Mouse (Mus musculus) gastrocnemius, postnatal 14 days (tissue): ENCODE measurements around the gene Nup43. TPM values are rescaled to one million over a fixed set of nuclear protein-coding genes. Genes with fewer than 3 reads are reported as not detected.

Source experiments
- DNase-seq: peaks from one replicate; pipeline ENCODE4 v3.0.0; 2021; ENCODE audit warnings: mixed read lengths
- intact Hi-C: fragments of 180-260 bp; cut with DNase I; formaldehyde crosslinking; loops from one replicate; pipeline ENCODE4 v1.15.1; 2025; ENCODE audit warnings: low total_unique reads
- total RNA-seq, 2 experiments: library from RNA; stranded (reverse); gene quantifications; 2 replicates each; pipeline ENCODE4 v1.2.3; 2021

Gene Nup43
- total RNA-seq, 2 experiments from 2014 or later = 4.7 to 5.8 TPM

DNA sequence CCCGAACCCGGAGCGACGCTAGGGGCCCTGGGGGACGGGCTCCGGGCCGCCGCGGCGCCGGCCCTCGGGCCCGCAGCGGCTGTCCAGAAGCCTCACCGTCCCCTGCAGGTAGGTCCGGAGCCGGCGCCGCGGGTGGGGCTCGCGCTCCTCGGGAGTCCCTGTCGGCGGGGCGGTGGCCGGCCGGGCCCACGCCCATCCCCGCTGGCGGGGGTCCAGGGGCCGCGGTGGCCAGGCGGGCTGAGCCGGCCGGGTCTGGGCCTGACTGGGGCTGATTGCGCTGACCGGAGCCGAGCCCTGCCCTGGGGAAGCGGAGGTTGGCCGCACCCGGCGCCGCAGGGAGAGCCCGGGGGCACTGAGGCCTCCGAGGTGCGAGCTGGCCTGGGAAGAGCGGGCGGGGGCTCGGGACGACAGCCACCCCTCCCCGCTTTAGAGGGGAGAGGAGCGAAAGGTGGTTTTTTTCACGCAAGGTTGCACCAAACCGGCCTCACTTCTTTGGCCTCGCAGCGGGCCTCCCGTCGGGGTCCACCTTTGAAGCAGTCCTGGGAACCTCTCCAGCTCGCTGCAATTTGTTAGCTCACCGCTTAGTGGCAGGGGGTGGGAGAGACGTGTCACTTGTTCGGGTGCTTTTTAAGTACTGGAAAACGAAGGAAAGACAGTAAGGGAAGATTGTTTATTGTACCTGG is 14.2 kb downstream of the Nup43 start:
- intact Hi-C loops = no loop called here
- DNase-seq = peak; percentile 86

DNA sequence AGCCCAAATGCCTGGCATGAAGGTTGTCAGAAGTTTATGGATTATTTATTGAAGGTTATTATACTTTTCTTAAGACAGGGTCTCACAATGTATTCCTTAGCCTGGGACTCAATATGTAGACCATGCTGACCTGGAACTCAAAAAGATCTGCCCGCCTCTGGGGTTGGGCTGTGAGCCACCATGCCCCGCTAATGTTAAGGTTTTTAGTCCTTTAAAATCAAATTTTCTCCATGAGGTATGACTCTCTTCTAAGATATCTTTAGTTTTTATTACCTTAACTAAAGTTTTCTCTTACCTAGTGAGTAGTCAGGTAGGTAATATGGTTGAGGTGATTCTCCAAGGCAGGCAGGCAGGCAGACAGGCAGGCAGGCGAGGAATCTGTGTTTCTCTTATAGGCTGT is 14.9 kb downstream of the Nup43 start:
- intact Hi-C loops = no loop called here
- no peak for DNase-seq

DNA sequence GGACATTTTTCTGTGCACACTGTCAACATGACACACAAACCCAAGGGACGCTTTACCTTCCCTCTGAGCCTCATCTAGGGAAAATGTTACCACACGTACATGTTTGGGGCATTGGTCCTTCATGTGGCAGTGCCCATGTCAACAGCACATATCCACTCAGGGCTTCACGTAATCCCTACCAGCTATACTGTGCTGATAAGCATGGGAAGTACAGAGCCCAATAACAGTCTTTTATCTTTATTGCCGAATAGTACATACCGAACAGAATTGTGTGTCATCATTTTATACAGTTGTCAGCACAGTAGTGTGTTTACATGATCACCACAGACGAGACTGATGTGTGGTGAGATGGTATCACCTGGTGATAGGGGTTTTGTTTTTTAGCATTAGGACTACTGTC is 19.6 kb downstream of the Nup43 start:
- DNase-seq = no peak
- intact Hi-C loops = no loop called here

DNA sequence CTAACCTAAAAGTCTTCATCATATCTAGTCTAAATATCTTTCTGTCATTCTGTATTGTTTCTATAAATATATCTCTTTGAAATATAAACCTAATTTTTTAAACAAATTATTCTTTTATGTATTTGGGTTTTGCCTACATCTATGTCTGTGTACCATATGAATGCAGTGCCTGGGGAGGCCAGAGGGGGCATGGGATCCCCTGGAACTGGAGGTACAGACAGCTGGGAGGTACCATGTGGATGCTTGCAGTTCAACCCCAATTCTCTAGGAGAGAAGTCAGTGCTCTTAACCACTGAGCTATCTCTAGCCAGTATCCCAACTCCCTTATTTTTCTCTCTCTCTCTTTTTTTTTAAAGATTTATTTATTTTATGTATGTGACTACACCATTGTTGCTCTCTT is 28.0 kb downstream of the Nup43 start:
- DNase-seq = no peak
- intact Hi-C loops = no loop called here

DNA sequence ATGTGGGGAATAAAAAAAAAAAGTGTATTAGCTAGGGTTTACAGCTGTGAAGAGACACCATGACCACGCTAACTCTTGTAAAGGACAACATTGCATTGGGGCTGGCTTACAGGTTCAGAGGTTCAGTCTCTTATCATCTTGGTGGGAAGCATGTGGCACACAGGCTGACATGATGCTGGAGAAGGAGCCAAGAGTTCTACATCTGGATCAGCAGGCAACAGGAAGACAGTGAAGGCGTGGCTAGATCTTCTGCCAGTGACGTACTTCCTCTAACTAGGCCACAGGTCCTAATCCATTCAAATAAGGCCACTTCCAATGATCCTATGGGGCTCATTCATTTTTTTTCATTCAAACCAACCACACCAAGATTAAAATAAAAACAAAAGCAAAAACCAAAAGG is 32.8 kb downstream of the Nup43 start:
- intact Hi-C loops = no loop called here
- DNase-seq = no peak

DNA sequence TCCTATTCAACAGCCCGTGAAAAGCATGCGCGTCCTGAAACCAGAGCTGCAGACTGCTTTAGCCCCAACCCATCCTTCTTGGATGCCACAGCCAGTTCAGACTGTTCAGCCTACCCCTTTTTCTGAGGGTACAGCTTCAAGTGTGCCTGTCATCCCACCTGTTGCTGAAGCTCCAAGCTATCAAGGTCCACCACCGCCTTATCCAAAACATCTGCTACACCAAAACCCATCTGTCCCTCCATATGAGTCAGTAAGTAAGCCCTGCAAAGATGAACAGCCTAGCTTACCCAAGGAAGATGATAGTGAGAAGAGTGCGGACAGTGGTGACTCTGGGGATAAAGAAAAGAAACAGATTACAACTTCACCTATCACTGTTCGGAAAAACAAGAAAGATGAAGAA is 35.3 kb downstream of the Nup43 start:
- DNase-seq = no peak
- intact Hi-C loops = no loop called here

DNA sequence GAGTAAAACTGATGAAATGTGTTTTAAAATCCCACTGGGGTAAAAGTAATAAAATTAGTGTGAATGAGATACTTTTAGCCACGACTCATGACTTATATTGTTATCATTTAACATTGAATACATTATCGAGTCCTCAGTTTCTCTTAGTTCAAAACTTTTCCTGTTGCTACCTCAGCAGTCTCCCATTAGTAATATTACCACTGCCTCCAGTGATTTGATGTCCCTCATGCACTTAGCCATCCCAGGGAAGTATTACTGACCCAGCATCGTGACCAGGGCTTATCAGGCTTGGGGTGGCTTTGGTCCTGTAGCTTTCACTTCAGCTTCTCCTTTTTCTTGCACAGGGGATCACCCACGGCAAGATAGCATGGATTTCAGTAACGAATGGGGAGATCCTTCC is 42.8 kb downstream of the Nup43 start:
- intact Hi-C loops = no loop called here
- no peak for DNase-seq

DNA sequence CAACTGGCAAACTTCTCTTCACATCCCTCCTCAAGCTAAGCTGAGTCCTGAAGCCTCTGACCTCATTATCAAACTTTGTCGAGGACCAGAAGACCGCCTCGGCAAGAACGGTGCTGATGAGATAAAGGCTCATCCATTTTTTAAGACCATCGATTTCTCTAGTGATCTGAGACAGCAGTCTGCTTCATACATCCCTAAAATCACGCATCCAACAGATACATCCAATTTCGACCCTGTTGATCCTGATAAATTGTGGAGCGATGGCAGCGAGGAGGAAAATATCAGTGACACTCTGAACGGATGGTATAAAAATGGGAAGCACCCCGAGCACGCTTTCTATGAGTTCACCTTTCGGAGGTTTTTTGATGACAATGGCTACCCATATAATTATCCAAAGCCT is 45.2 kb downstream of the Nup43 start:
- intact Hi-C loops = no loop called here

DNA sequence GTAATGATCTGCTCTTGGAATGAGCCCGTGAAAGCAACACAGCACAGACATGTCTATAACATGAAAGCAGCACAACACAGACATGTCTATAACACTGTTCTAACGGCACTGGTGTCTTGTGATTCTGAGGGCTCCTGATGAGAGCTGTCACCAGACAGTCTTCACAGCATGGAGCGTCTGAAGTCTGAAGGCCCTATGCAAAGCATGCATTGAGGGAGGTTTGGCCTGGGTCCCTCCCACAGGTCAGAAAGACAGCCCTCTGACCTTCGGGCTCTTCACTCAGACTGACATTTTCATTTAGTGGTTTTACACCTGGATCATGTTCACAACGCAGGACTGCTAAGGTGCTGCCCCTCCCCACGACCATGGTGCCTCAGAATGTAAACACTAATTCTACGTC is 47.8 kb downstream of the Nup43 start:
- no peak for DNase-seq
- intact Hi-C loops = no loop called here

More for the DNA sequence above, 45.2 kb downstream of the Nup43 start:
- no peak for DNase-seq

DNA sequence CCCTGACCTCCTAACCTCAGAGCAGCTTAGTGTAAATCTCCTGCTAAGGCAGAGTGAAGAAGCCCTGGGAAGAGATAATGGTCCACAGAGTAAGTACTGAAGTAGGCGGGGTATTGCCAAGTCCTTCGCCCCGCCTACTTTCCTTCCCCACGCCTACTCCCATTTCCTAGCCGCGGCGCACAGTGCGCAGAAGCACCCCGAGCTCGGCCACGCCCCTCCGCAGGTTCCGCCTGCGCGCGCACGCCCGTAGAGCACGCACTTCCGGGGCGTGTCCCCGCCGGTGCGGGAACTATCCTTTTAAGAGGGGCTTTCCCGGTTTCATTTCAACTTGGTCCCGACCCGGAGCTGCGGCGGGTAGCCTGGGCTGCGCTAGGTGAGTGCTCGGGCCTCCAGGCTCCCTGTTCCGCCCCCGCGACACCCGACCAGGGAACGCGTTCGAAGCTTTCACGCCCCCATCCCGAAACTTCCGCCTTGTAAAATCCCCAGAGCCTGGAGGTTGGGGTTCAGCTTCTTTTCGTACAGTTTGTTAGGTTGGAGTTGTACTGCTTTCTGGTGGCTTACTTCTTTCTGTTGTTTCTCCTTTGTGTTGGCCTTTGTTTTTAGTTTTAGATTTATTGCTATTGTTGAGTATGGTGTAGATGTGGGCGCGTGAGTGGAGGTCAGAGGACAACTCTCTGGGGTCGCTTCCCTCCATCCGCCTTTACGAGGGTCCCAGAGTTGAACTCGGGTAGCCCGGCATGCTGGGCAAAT is 58.6 kb downstream of the Nup43 start, which contains the start of gene Katna1:
Katna1 (plus strand) TSS at position 250 of the 750 bp plus-strand sequence.
- DNase-seq = peak; percentile 95
- intact Hi-C loops = no loop called here

DNA sequence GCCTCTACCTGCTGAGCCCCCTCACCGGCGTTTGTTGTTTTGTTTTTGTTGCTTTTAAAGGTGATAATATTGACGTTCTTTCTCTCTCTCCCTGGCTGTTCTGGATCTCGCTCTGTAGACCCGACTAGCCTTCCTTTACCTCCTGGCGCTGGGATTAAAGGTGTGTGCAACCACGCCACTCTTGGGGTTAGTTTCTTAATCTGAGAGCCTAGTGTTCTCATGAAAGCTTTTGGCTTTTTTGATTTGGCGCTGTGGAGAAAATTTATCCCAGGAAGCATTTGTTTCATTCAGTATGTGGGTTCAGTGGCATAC is 59.2 kb downstream of the Nup43 start:
- DNase-seq = no peak
- intact Hi-C loops = no loop called here

DNA sequence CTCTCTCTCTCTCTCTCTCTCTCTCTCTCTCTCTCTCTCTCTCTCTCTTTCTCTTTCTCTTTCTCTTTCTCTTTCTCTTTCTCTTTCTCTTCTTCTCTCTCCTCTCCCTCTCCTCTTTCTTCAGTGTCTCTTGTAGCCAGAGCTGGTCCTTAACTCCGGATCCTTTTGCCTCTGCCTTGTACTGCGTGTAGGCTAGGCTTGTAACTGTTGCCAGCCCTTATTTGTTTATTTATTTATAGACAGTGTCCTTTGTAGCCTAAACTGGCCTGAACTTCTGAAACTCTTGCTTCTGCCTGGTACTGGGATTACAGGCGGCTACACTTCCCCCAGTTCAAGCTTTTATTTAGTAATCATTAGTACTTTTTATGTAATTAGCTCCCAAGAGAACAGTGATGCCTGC is 59.7 kb downstream of the Nup43 start:
- intact Hi-C loops = no loop called here
- DNase-seq = no peak

Other genes with a start within 250 kb of the Nup43 start
- gene Ulbp1, start 193.9 kb upstream of the Nup43 start, total RNA-seq = 1 to 10 TPM; 4.5 to 4.8 TPM
- gene Lrp11, start 77.7 kb upstream of the Nup43 start, total RNA-seq = 1 to 10 TPM; 2.5 to 2.9 TPM
- gene Pcmt1, start 13.6 kb downstream of the Nup43 start, total RNA-seq = 100 to 1,000 TPM in 1 of 2 experiments, 10 to 100 TPM in 1; 99.3 to 100 TPM
- 10 to 100 TPM; 12.1 to 12.9 TPM for gene Lats1, start 13.7 kb downstream of the Nup43 start, total RNA-seq
- 10 to 100 TPM; 10.9 to 11.1 TPM for gene Katna1, start 58.5 kb downstream of the Nup43 start, total RNA-seq
- 10 to 100 TPM; 80.3 to 86.0 TPM for gene Ginm1, start 125.3 kb downstream of the Nup43 start, total RNA-seq
- gene Ppil4, start 125.4 kb downstream of the Nup43 start, total RNA-seq = 10 to 100 TPM; 11.4 to 12.2 TPM
- gene Zc3h12d, start 165.0 kb downstream of the Nup43 start, total RNA-seq = not detected